Mouse (Mus musculus): ENCODE measurements around the gene Wwox. TPM values are rescaled to one million over a fixed set of nuclear protein-coding genes. Genes with fewer than 3 reads are reported as not detected.

Wwox gene
- polyA plus RNA-seq, 1 experiment from 2014 or later: 12.9 TPM

GRCm38 (mm10) chr8:114990865-114991613 lies 551.6 kb downstream of the Wwox start:
- ATAC-seq (ENCODE audit: low FRiP score, low TSS enrichment) (no peak), DNase-seq (peak; percentile 62)
- Histone ChIP-seq H3K9me3 (ENCODE audit: control insufficient read depth, low read length) (no peaks in the 10 kb centered on the region), H3K27ac (replicated peaks; ENCODE audit: low read depth, low read length) (no peak overlapping the region), H3K9ac (replicated peaks; ENCODE audit: low read length) (no peak overlapping the region), H3K36me3 (ENCODE audit: control insufficient read depth, insufficient read depth, low read length) (no peaks in the 10 kb centered on the region), H3K27me3 (ENCODE audit: control insufficient read depth, insufficient read depth, low read length) (no peaks in the 10 kb centered on the region), H3K4me3 (replicated peaks; ENCODE audit: low read depth, low read length) (no peak overlapping the region), H3K4me1 (ENCODE audit: control insufficient read depth, insufficient read depth, low read length) (peaks cover 7% of the 10 kb centered on the region), H3K4me2 (ENCODE audit: low read length) (0 out of 2 replicates have a peak overlapping the region, but pooled peaks have one; percentile 12)
- WGBS: 24% methylated on average over 13 of the region's 13 CpGs

GRCm38 (mm10) chr8:115000736-115001135 lies 561.3 kb downstream of the Wwox start:
- Histone ChIP-seq H3K27ac (replicated peaks; ENCODE audit: low read depth, low read length) (no peak overlapping the region), H3K27me3 (ENCODE audit: control insufficient read depth, insufficient read depth, low read length) (no peaks in the 10 kb centered on the region), H3K4me1 (ENCODE audit: control insufficient read depth, insufficient read depth, low read length) (no peaks in the 10 kb centered on the region), H3K4me3 (replicated peaks; ENCODE audit: low read depth, low read length) (no peak overlapping the region), H3K9ac (replicated peaks; ENCODE audit: low read length) (no peak overlapping the region), H3K36me3 (ENCODE audit: control insufficient read depth, insufficient read depth, low read length) (no peaks in the 10 kb centered on the region), H3K9me3 (ENCODE audit: control insufficient read depth, low read length) (no peaks in the 10 kb centered on the region), H3K4me2 (ENCODE audit: low read length) (no peak overlapping the region)
- 92% methylated on average over 11 of the region's 11 CpGs for WGBS
- DNase-seq (no peak), ATAC-seq (ENCODE audit: low FRiP score, low TSS enrichment) (no peak)

DNA sequence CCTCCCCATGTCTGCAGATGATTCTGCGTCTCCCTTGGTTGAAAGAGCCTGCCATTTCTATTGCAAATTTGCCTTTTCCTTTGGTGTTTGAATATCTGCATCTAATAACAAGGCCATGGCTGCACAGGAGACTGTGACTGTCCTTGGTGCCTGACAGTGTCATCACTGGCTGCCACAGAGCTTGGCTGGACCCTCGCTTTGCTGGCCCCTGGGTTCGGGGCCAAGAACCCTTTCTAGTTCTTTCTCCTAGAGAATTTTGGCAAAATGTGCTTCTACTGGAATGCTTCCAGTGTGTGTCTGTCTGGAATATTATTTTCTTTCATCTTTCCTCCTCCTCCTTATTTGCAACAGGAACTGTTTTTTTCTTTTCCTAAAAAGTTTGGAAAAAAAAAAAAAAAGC lies 565.6 kb downstream of the Wwox start:
- Histone ChIP-seq H3K9me3 (ENCODE audit: control insufficient read depth, low read length) (no peaks in the 10 kb centered on the region), H3K27me3 (ENCODE audit: control insufficient read depth, insufficient read depth, low read length) (0 out of 2 replicates have a peak, but pooled peaks cover 4% of the 10 kb centered on the region), H3K4me3 (replicated peaks; ENCODE audit: low read depth, low read length) (no peak overlapping the region), H3K36me3 (ENCODE audit: control insufficient read depth, insufficient read depth, low read length) (no peaks in the 10 kb centered on the region), H3K9ac (replicated peaks; ENCODE audit: low read length) (no peak overlapping the region), H3K4me2 (ENCODE audit: low read length) (no peak overlapping the region), H3K27ac (replicated peaks; ENCODE audit: low read depth, low read length) (no peak overlapping the region), H3K4me1 (ENCODE audit: control insufficient read depth, insufficient read depth, low read length) (peaks cover 9% of the 10 kb centered on the region; the same call in 1 of the 2 replicates)
- no peak for DNase-seq
- 90% methylated on average over 3 of the region's 3 CpGs for WGBS
- no peak for ATAC-seq (ENCODE audit: low FRiP score, low TSS enrichment)

DNA sequence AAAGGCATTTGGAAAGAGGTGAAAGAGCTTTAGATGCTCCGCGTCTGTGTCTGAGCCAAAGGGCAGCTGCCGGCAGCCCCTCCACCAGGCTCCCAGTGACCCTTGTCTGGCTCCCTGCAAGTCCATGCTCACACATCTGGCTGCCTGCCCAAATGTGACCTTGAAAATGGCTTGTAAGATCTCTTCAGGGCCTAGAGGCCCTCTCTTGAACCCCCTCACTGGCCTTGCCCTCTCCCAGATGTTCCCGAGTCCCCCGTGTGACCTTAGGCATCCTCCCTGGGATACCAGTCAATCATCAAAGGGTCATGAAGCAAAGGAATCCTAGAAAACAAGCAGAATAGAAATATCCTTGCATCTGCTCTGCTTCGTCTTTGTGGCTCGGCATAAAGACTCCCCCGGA lies 567.1 kb downstream of the Wwox start:
- Histone ChIP-seq H3K9me3 (ENCODE audit: control insufficient read depth, low read length) (no peaks in the 10 kb centered on the region), H3K4me1 (ENCODE audit: control insufficient read depth, insufficient read depth, low read length) (peaks cover 9% of the 10 kb centered on the region; the same call in 1 of the 2 replicates), H3K4me3 (replicated peaks; ENCODE audit: low read depth, low read length) (no peak overlapping the region), H3K9ac (replicated peaks; ENCODE audit: low read length) (no peak overlapping the region), H3K4me2 (ENCODE audit: low read length) (no peak overlapping the region), H3K36me3 (ENCODE audit: control insufficient read depth, insufficient read depth, low read length) (no peaks in the 10 kb centered on the region), H3K27me3 (ENCODE audit: control insufficient read depth, insufficient read depth, low read length) (0 out of 2 replicates have a peak, but pooled peaks cover 4% of the 10 kb centered on the region), H3K27ac (replicated peaks; ENCODE audit: low read depth, low read length) (no peak overlapping the region)
- ATAC-seq (ENCODE audit: low FRiP score, low TSS enrichment) (no peak), DNase-seq (no peak)
- WGBS: 22% methylated on average over 8 of the region's 8 CpGs

DNA sequence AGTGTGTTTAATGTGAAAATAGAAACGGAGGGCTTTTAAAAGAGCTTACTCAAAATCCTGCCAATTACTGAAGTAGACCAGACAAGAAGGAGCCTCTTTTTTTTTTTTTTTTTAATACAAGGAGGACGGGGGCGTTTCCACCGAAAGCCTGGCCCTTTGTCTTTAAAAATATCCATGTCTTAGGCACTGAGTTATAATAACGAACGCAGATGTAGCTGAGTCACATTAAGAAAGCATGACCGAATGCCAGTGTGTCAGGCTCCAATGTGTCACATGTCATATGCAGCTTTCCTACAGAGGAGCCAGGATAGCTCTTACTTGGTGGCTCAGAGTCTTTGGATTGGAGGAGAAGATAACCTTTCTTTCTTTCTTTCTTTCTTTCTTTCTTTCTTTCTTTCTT lies 567.8 kb downstream of the Wwox start:
- Histone ChIP-seq H3K27me3 (ENCODE audit: control insufficient read depth, insufficient read depth, low read length) (peaks cover 7% of the 10 kb centered on the region; the same call in 1 of the 2 replicates), H3K4me1 (ENCODE audit: control insufficient read depth, insufficient read depth, low read length) (peaks cover 9% of the 10 kb centered on the region; the same call in 1 of the 2 replicates), H3K4me2 (ENCODE audit: low read length) (no peak overlapping the region), H3K36me3 (ENCODE audit: control insufficient read depth, insufficient read depth, low read length) (no peaks in the 10 kb centered on the region), H3K9me3 (ENCODE audit: control insufficient read depth, low read length) (no peaks in the 10 kb centered on the region), H3K9ac (replicated peaks; ENCODE audit: low read length) (no peak overlapping the region), H3K4me3 (replicated peaks; ENCODE audit: low read depth, low read length) (no peak overlapping the region), H3K27ac (replicated peaks; ENCODE audit: low read depth, low read length) (no peak overlapping the region)
- WGBS: 30% methylated on average over 7 of the region's 7 CpGs
- no peak for DNase-seq
- ATAC-seq (ENCODE audit: low FRiP score, low TSS enrichment): no peak

DNA sequence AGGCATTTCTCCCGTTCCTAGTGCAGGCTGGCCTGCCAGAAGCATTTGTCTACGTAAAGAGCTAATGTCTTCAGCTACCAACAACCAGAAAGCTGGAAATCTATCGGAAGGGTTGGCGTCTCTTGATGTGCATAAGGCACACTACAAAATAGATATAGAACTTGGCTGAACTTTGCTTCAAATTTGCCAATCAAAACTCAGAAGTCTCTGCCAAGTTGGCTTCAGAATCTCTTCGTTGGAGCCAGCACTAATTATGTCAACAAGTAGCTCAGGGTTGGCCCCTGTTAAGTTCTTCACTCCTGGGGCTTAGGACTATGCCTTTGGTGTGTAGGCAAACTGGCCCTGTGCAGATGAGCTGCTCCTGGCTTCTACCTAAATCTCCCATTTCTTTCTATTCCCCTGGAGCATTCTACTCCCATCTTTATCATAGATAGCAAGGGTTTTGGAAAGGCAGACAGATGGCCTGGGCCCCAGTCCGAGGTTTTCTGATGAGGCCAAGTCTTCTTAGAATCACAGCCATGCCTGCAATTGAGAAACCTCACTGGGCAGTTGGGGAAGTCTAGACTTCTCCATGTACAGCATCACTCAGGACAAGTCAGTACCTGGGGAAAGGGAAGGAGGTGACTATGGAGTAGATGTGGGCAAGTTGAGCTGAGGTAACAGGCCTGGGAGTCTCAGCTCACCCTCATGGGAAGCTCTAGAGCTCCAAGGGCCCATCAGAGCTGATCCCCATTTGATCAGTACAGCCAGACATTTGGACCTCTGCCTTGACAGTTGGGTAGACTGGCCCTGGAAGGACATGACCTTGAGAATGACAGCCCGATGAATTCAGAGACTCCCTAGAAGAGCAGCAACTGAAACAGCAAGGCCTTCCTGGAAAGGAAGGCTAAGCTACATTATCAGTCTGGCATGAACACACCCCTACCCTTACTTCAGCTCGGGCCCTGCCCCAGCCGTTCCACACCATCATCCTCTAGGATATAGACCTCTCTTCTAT lies 569.5 kb downstream of the Wwox start:
- no peak for ATAC-seq (ENCODE audit: low FRiP score, low TSS enrichment)
- no peaks in the 10 kb centered on the region for H3K9me3 ChIP-seq (ENCODE audit: control insufficient read depth, low read length)
- no peak overlapping the region for H3K4me3 ChIP-seq (replicated peaks; ENCODE audit: low read depth, low read length)
- 88% methylated on average over 9 of the region's 9 CpGs for WGBS
- no peak overlapping the region for H3K9ac ChIP-seq (replicated peaks; ENCODE audit: low read length)
- H3K27me3 ChIP-seq (ENCODE audit: control insufficient read depth, insufficient read depth, low read length): peaks cover 7% of the 10 kb centered on the region; the same call in 1 of the 2 replicates
- DNase-seq: no peak
- H3K4me2 ChIP-seq (ENCODE audit: low read length): no peak overlapping the region
- H3K36me3 ChIP-seq (ENCODE audit: control insufficient read depth, insufficient read depth, low read length): no peaks in the 10 kb centered on the region
- H3K27ac ChIP-seq (replicated peaks; ENCODE audit: low read depth, low read length): no peak overlapping the region
- peaks cover 9% of the 10 kb centered on the region; the same call in 1 of the 2 replicates for H3K4me1 ChIP-seq (ENCODE audit: control insufficient read depth, insufficient read depth, low read length)

DNA sequence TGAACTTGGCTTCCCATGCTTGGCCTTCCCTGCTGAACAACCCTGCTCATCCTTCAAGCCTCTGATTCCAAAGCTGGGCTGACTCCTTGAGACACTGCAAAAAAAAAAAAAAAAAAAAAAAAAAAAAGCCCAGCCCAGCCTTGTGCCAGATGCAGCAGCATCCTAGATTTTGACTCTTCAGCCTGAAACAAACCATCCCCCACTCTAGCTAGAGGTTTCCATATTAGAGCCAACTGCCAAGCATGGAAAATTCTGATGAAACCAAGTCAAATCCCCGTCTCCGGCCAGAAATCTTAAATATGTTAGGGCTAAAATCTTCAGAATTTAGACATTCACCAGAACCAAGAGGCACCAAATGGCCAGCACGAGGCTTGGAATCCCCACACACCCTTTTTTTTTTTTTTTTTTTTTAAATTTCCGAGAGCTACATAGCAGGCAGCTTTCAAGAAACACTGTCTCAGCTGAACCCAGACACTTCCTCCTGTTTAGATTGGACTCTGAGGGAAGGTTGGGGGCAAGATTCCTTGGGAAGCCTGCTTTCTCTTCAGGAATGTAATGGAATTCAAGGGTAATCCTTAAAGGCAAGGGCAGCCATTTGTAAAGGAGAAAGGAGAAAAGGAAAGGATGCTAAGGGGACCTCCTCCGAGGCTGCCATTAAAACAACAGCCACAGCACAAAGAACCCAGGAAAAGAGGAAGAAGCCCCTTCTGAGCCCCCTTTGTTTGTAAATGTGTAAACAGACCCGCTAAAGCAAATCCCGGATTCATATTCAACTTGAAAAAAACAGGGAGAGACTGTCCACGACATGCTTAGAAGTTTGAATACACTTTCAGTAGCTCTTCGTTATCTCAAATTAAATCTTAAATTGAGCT lies 570.7 kb downstream of the Wwox start:
- DNase-seq (peak; percentile 29), ATAC-seq (ENCODE audit: low FRiP score, low TSS enrichment) (no peak)
- no peaks in the 10 kb centered on the region for H3K9me3 ChIP-seq (ENCODE audit: control insufficient read depth, low read length)
- H3K36me3 ChIP-seq (ENCODE audit: control insufficient read depth, insufficient read depth, low read length): no peaks in the 10 kb centered on the region
- H3K4me1 ChIP-seq (ENCODE audit: control insufficient read depth, insufficient read depth, low read length): peaks cover 9% of the 10 kb centered on the region; the same call in 1 of the 2 replicates
- WGBS: 14% methylated on average over 9 of the region's 9 CpGs
- peaks cover 7% of the 10 kb centered on the region; the same call in 1 of the 2 replicates for H3K27me3 ChIP-seq (ENCODE audit: control insufficient read depth, insufficient read depth, low read length)
- H3K9ac ChIP-seq (replicated peaks; ENCODE audit: low read length): no peak overlapping the region
- no peak overlapping the region for H3K4me3 ChIP-seq (replicated peaks; ENCODE audit: low read depth, low read length)
- H3K27ac ChIP-seq (replicated peaks; ENCODE audit: low read depth, low read length): no peak overlapping the region
- 0 out of 2 replicates have a peak overlapping the region, but pooled peaks have one; percentile 2 for H3K4me2 ChIP-seq (ENCODE audit: low read length)

- no peaks in the 10 kb centered on the region for H3K9me3 ChIP-seq (ENCODE audit: control insufficient read depth, low read length)
- H3K4me3 ChIP-seq (replicated peaks; ENCODE audit: low read depth, low read length): no peak overlapping the region
- no peak overlapping the region for H3K27ac ChIP-seq (replicated peaks; ENCODE audit: low read depth, low read length)
- ATAC-seq (ENCODE audit: low FRiP score, low TSS enrichment) (no peak), DNase-seq (no peak)
- H3K4me2 ChIP-seq (ENCODE audit: low read length): 0 out of 2 replicates have a peak overlapping the region, but pooled peaks have one; percentile 2
- no peak overlapping the region for H3K9ac ChIP-seq (replicated peaks; ENCODE audit: low read length)
- H3K27me3 ChIP-seq (ENCODE audit: control insufficient read depth, insufficient read depth, low read length): peaks cover 7% of the 10 kb centered on the region; the same call in 1 of the 2 replicates
- 21% methylated on average over 9 of the region's 9 CpGs for WGBS
- peaks cover 9% of the 10 kb centered on the region; the same call in 1 of the 2 replicates for H3K4me1 ChIP-seq (ENCODE audit: control insufficient read depth, insufficient read depth, low read length)
- H3K36me3 ChIP-seq (ENCODE audit: control insufficient read depth, insufficient read depth, low read length): no peaks in the 10 kb centered on the region
Measured at GRCm38 (mm10) chr8:115010769-115011073, 571.3 kb downstream of the Wwox start.
